ENCODE assay signal across 8 mouse cellular contexts in the genomic region with DNA sequence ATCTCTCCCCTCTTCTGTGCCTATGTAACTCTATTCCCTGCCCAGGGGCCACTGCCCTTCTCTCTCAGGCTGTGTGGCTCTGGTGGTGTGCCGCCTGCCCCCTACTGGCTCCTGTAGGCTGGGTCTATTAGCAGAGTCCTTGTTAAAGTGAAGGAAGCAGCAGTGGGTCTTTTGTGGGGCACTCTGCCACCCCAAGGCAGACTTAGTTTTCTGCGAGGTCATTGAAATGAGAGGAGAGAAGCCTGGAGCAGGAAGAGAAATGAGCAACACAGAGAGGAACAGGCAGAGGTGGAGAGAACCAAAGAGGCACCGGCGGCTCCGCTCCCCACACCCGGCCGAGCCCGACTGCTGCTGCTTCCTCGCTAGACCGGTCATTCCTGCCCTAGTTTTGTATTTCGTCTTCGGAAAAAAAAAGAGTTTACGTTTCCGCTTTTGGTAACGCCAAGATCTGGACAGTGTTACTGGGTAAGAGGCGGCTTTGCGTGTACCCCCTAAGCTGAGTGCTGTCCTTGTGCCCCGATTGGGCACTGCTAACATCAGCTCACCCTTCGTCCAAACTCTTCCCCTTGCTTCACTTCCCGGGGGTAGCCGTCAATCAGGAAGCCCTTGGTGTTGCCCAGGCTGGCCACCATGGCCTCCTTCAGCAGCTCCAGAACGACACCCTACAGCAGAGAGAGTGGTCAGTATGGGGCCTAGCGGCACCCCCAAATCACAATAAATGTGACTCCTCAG.
DNase-seq lines count a peak whose midpoint lies in the region; ATAC-seq and TF ChIP-seq lines count a peak whose summit lies in the region.

No protein-coding gene starts in this region.

- no peak overlapping the region for H3K27ac ChIP-seq in cerebellum, adult 2 months (ENCODE audit: insufficient read depth, low read length)
- no peak overlapping the region for H3K27ac ChIP-seq in forebrain, postnatal 0 days (ENCODE audit: low read depth, low read length)
- H3K27ac ChIP-seq in hindbrain, embryonic 12.5 days = no peak overlapping the region

- WGBS in cerebellum, adult 2 months = 7% methylated on average over 23 of the region's 23 CpGs
- WGBS in forebrain, postnatal 0 days = 5% methylated on average over 23 of the region's 23 CpGs
- 4% methylated on average over 23 of the region's 23 CpGs for WGBS in hindbrain, embryonic 12.5 days

- no peaks in the 10 kb centered on the region for H3K27me3 ChIP-seq in cerebellum, adult 2 months (ENCODE audit: control insufficient read depth, insufficient read depth, low read length)
- H3K27me3 ChIP-seq in forebrain, postnatal 0 days (ENCODE audit: insufficient read depth, low read length) = no peaks in the 10 kb centered on the region
- H3K27me3 ChIP-seq in hindbrain, embryonic 12.5 days = no peaks in the 10 kb centered on the region

- H3K4me3 ChIP-seq in cerebellum, adult 2 months (replicated peaks; ENCODE audit: insufficient read depth, low read depth, low read length) = peak overlapping the region; percentile 28
- peak overlapping the region; percentile 20; the same call in 1 of the 2 replicates for H3K4me3 ChIP-seq in forebrain, postnatal 0 days (ENCODE audit: low read depth, low read length)
- H3K4me3 ChIP-seq in hindbrain, embryonic 12.5 days = peak overlapping the region; percentile 34

- ATAC-seq in forebrain, postnatal 0 days = peak; percentile 81
- peak; percentile 65 for ATAC-seq in hindbrain, embryonic 12.5 days (ENCODE audit: low FRiP score)

- TF ChIP-seq CTCF in cerebellum, adult 2 months (IDR thresholded peaks at IDR 0.05; ENCODE audit: borderline replicate concordance, insufficient read depth, low read depth, low read length) = peak; percentile 47
- TF ChIP-seq CTCF in forebrain, postnatal 0 days (IDR thresholded peaks at IDR 0.05; ENCODE audit: low read depth) = peak; percentile 63

- DNase-seq in Muller cell, postnatal 12 days (ENCODE audit: inconsistent ontology term) = peak; percentile 78
- peak; percentile 39 to 45 for DNase-seq in cerebellum, adult 2 months
- DNase-seq in forebrain, postnatal 0 days = peak; percentile 40
- peak; percentile 36 to 49 for DNase-seq in layer of hippocampus, postnatal 14 days (ENCODE audit: low spot score in 2 of 2)
- DNase-seq in lung, postnatal 36 days = peak; percentile 91
- DNase-seq in retina, embryonic 14.5 days (ENCODE audit: low spot score) = peak; percentile 74
- DNase-seq in urinary bladder, adult 2 months (ENCODE audit: low spot score) = peak; percentile 61

- H3K9ac ChIP-seq in forebrain, postnatal 0 days = no peak overlapping the region
- peak overlapping the region; percentile 35 for H3K9ac ChIP-seq in hindbrain, embryonic 12.5 days

- H3K4me1 ChIP-seq in cerebellum, adult 2 months (ENCODE audit: control insufficient read depth, insufficient read depth, low read length) = no peaks in the 10 kb centered on the region; the same call in 1 of the 2 replicates
- H3K4me1 ChIP-seq in forebrain, postnatal 0 days (ENCODE audit: insufficient read depth) = no peaks in the 10 kb centered on the region
- peaks cover 26% of the 10 kb centered on the region for H3K4me1 ChIP-seq in hindbrain, embryonic 12.5 days

- no peaks in the 10 kb centered on the region for H3K36me3 ChIP-seq in forebrain, postnatal 0 days (ENCODE audit: insufficient read depth)
- no peaks in the 10 kb centered on the region for H3K36me3 ChIP-seq in hindbrain, embryonic 12.5 days

- H3K9me3 ChIP-seq in forebrain, postnatal 0 days (ENCODE audit: low read length) = no peaks in the 10 kb centered on the region
- H3K9me3 ChIP-seq in hindbrain, embryonic 12.5 days (replicated peaks) = no peaks in the 10 kb centered on the region

- H3K4me2 ChIP-seq in forebrain, postnatal 0 days (ENCODE audit: low read depth) = peak overlapping the region; percentile 34
- H3K4me2 ChIP-seq in hindbrain, embryonic 12.5 days (replicated peaks) = peak overlapping the region; percentile 60

- no peak for TF ChIP-seq POLR2A in cerebellum, adult 2 months (IDR thresholded peaks at IDR 0.05; ENCODE audit: borderline replicate concordance, insufficient read depth, low read length)

Comparison
In these comparisons a context has a peak if more than half of its experiments do, and no peak if none do; other contexts are left out.
1. DNase-seq: peak in every context shown above with its lines; median percentile 91 in lung, postnatal 36 days; 78 in Muller cell, postnatal 12 days; 74 in retina, embryonic 14.5 days; 61 in urinary bladder, adult 2 months; 42 in layer of hippocampus, postnatal 14 days; 42 in cerebellum, adult 2 months; 40 in forebrain, postnatal 0 days.